Mouse (Mus musculus): Measurements from ENCODE around the gene Tcf21. TPM values are rescaled to one million over a fixed set of nuclear protein-coding genes. Genes with fewer than 3 reads are reported as not detected.

Gene Tcf21
- polyA plus RNA-seq, 1 experiment from 2014 or later, result 0.26 TPM

GRCm38 (mm10) chr10:22818600-22819238, 1.3 kb downstream of the Tcf21 start:
- peak; percentile 58 for DNase-seq (ENCODE audit: low spot score)
- Histone ChIP-seq H3K27me3 (ENCODE audit: control insufficient read depth, insufficient read depth, low read length) (peaks cover 86% of the 10 kb centered on the region), H3K36me3 (ENCODE audit: control insufficient read depth, insufficient read depth, low read length) (no peaks in the 10 kb centered on the region), H3K4me3 (ENCODE audit: low read depth, low read length) (no peak overlapping the region), H3K27ac (ENCODE audit: low read depth, low read length) (no peak overlapping the region), H3K9me3 (ENCODE audit: control insufficient read depth, low read length) (no peaks in the 10 kb centered on the region), H3K9ac (ENCODE audit: low read depth, low read length) (no peak overlapping the region), H3K4me2 (replicated peaks; ENCODE audit: low read depth, low read length) (no peak overlapping the region), H3K4me1 (replicated peaks; ENCODE audit: control insufficient read depth, insufficient read depth, low read length) (peaks cover under 1% of the 10 kb centered on the region; the same call in 1 of the 2 replicates)
- ATAC-seq (ENCODE audit: low FRiP score), result no peak
- WGBS, result under 1% methylated on average over 12 of the region's 12 CpGs

GRCm38 (mm10) chr10:22817976-22818375, 2.0 kb downstream of the Tcf21 start:
- Histone ChIP-seq H3K9me3 (ENCODE audit: control insufficient read depth, low read length) (no peaks in the 10 kb centered on the region), H3K27me3 (ENCODE audit: control insufficient read depth, insufficient read depth, low read length) (peaks cover 86% of the 10 kb centered on the region), H3K9ac (ENCODE audit: low read depth, low read length) (no peak overlapping the region), H3K4me3 (ENCODE audit: low read depth, low read length) (no peak overlapping the region), H3K27ac (ENCODE audit: low read depth, low read length) (no peak overlapping the region), H3K4me2 (replicated peaks; ENCODE audit: low read depth, low read length) (no peak overlapping the region), H3K36me3 (ENCODE audit: control insufficient read depth, insufficient read depth, low read length) (no peaks in the 10 kb centered on the region), H3K4me1 (replicated peaks; ENCODE audit: control insufficient read depth, insufficient read depth, low read length) (peaks cover 2% of the 10 kb centered on the region; the same call in 1 of the 2 replicates)
- ATAC-seq (ENCODE audit: low FRiP score), result no peak
- peak; percentile 49 for DNase-seq (ENCODE audit: low spot score)
- 4% methylated on average over 4 of the region's 4 CpGs for WGBS

- Histone ChIP-seq H3K9ac (ENCODE audit: low read depth, low read length) (no peak overlapping the region), H3K4me3 (ENCODE audit: low read depth, low read length) (no peak overlapping the region), H3K36me3 (ENCODE audit: control insufficient read depth, insufficient read depth, low read length) (no peaks in the 10 kb centered on the region), H3K4me2 (replicated peaks; ENCODE audit: low read depth, low read length) (no peak overlapping the region), H3K27ac (ENCODE audit: low read depth, low read length) (no peak overlapping the region), H3K4me1 (replicated peaks; ENCODE audit: control insufficient read depth, insufficient read depth, low read length) (peaks cover 2% of the 10 kb centered on the region; the same call in 1 of the 2 replicates), H3K27me3 (ENCODE audit: control insufficient read depth, insufficient read depth, low read length) (peaks cover 82% of the 10 kb centered on the region), H3K9me3 (ENCODE audit: control insufficient read depth, low read length) (no peaks in the 10 kb centered on the region)
- peak; percentile 53 for DNase-seq (ENCODE audit: low spot score)
- ATAC-seq (ENCODE audit: low FRiP score), result no peak
- under 1% methylated on average over 18 of the region's 18 CpGs for WGBS
Measured at GRCm38 (mm10) chr10:22817561-22817960, 2.4 kb downstream of the Tcf21 start.

GRCm38 (mm10) chr10:22816237-22816762, 3.7 kb downstream of the Tcf21 start:
- no peak overlapping the region for H3K9ac ChIP-seq (ENCODE audit: low read depth, low read length)
- H3K4me1 ChIP-seq (replicated peaks; ENCODE audit: control insufficient read depth, insufficient read depth, low read length), result peaks cover 2% of the 10 kb centered on the region; the same call in 1 of the 2 replicates
- no peaks in the 10 kb centered on the region for H3K36me3 ChIP-seq (ENCODE audit: control insufficient read depth, insufficient read depth, low read length)
- peak; percentile 57 for DNase-seq (ENCODE audit: low spot score)
- H3K4me2 ChIP-seq (replicated peaks; ENCODE audit: low read depth, low read length), result no peak overlapping the region
- H3K27me3 ChIP-seq (ENCODE audit: control insufficient read depth, insufficient read depth, low read length), result peaks cover 82% of the 10 kb centered on the region
- under 1% methylated on average over 28 of the region's 28 CpGs for WGBS
- H3K9me3 ChIP-seq (ENCODE audit: control insufficient read depth, low read length), result no peaks in the 10 kb centered on the region
- no peak overlapping the region for H3K4me3 ChIP-seq (ENCODE audit: low read depth, low read length)
- ATAC-seq (ENCODE audit: low FRiP score), result no peak
- H3K27ac ChIP-seq (ENCODE audit: low read depth, low read length), result no peak overlapping the region

GRCm38 (mm10) chr10:22815461-22816236, 4.3 kb downstream of the Tcf21 start:
- WGBS, result 1% methylated on average over 19 of the region's 19 CpGs
- peaks cover 2% of the 10 kb centered on the region; the same call in 1 of the 2 replicates for H3K4me1 ChIP-seq (replicated peaks; ENCODE audit: control insufficient read depth, insufficient read depth, low read length)
- no peak overlapping the region for H3K27ac ChIP-seq (ENCODE audit: low read depth, low read length)
- no peaks in the 10 kb centered on the region for H3K36me3 ChIP-seq (ENCODE audit: control insufficient read depth, insufficient read depth, low read length)
- ATAC-seq (ENCODE audit: low FRiP score) (no peak), DNase-seq (ENCODE audit: low spot score) (peak; percentile 49)
- no peak overlapping the region for H3K4me3 ChIP-seq (ENCODE audit: low read depth, low read length)
- H3K9ac ChIP-seq (ENCODE audit: low read depth, low read length), result no peak overlapping the region
- H3K27me3 ChIP-seq (ENCODE audit: control insufficient read depth, insufficient read depth, low read length), result peaks cover 80% of the 10 kb centered on the region
- H3K4me2 ChIP-seq (replicated peaks; ENCODE audit: low read depth, low read length), result no peak overlapping the region
- no peaks in the 10 kb centered on the region for H3K9me3 ChIP-seq (ENCODE audit: control insufficient read depth, low read length)

- H3K27me3 ChIP-seq (ENCODE audit: control insufficient read depth, insufficient read depth, low read length), result peaks cover 74% of the 10 kb centered on the region
- peaks cover 2% of the 10 kb centered on the region; the same call in 1 of the 2 replicates for H3K4me1 ChIP-seq (replicated peaks; ENCODE audit: control insufficient read depth, insufficient read depth, low read length)
- H3K9ac ChIP-seq (ENCODE audit: low read depth, low read length), result no peak overlapping the region
- 0% methylated on average over 2 of the region's 2 CpGs for WGBS
- no peak overlapping the region for H3K4me3 ChIP-seq (ENCODE audit: low read depth, low read length)
- H3K27ac ChIP-seq (ENCODE audit: low read depth, low read length), result no peak overlapping the region
- H3K4me2 ChIP-seq (replicated peaks; ENCODE audit: low read depth, low read length), result no peak overlapping the region
- H3K36me3 ChIP-seq (ENCODE audit: control insufficient read depth, insufficient read depth, low read length), result no peaks in the 10 kb centered on the region
- DNase-seq (ENCODE audit: low spot score) (peak; percentile 29), ATAC-seq (ENCODE audit: low FRiP score) (no peak)
- H3K9me3 ChIP-seq (ENCODE audit: control insufficient read depth, low read length), result no peaks in the 10 kb centered on the region
Measured at GRCm38 (mm10) chr10:22814771-22815170, 5.2 kb downstream of the Tcf21 start.

GRCm38 (mm10) chr10:22814294-22814693, 5.7 kb downstream of the Tcf21 start:
- H3K9ac ChIP-seq (ENCODE audit: low read depth, low read length), result no peak overlapping the region
- ATAC-seq (ENCODE audit: low FRiP score), result no peak
- peaks cover 2% of the 10 kb centered on the region; the same call in 1 of the 2 replicates for H3K4me1 ChIP-seq (replicated peaks; ENCODE audit: control insufficient read depth, insufficient read depth, low read length)
- no peak overlapping the region for H3K27ac ChIP-seq (ENCODE audit: low read depth, low read length)
- H3K4me2 ChIP-seq (replicated peaks; ENCODE audit: low read depth, low read length), result no peak overlapping the region
- DNase-seq (ENCODE audit: low spot score), result peak; percentile 35
- under 1% methylated on average over 4 of the region's 8 CpGs for WGBS
- H3K27me3 ChIP-seq (ENCODE audit: control insufficient read depth, insufficient read depth, low read length), result peaks cover 69% of the 10 kb centered on the region
- no peak overlapping the region for H3K4me3 ChIP-seq (ENCODE audit: low read depth, low read length)
- H3K9me3 ChIP-seq (ENCODE audit: control insufficient read depth, low read length), result no peaks in the 10 kb centered on the region
- H3K36me3 ChIP-seq (ENCODE audit: control insufficient read depth, insufficient read depth, low read length), result no peaks in the 10 kb centered on the region

- Histone ChIP-seq H3K36me3 (ENCODE audit: control insufficient read depth, insufficient read depth, low read length) (no peaks in the 10 kb centered on the region), H3K27ac (ENCODE audit: low read depth, low read length) (no peak overlapping the region), H3K9ac (ENCODE audit: low read depth, low read length) (no peak overlapping the region), H3K4me1 (replicated peaks; ENCODE audit: control insufficient read depth, insufficient read depth, low read length) (0 out of 2 replicates have a peak, but pooled peaks cover 2% of the 10 kb centered on the region), H3K4me3 (ENCODE audit: low read depth, low read length) (no peak overlapping the region), H3K4me2 (replicated peaks; ENCODE audit: low read depth, low read length) (0 out of 2 replicates have a peak overlapping the region, but pooled peaks have one; percentile 3), H3K27me3 (ENCODE audit: control insufficient read depth, insufficient read depth, low read length) (peaks cover 62% of the 10 kb centered on the region), H3K9me3 (ENCODE audit: control insufficient read depth, low read length) (no peaks in the 10 kb centered on the region)
- DNase-seq (ENCODE audit: low spot score) (peak; percentile 50), ATAC-seq (ENCODE audit: low FRiP score) (no peak)
- 0% methylated on average over 15 of the region's 18 CpGs for WGBS
Measured at GRCm38 (mm10) chr10:22813317-22813960, 6.5 kb downstream of the Tcf21 start.
